Mouse (Mus musculus) ovary, postnatal 14 days (tissue): ENCODE measurements around the gene Olfr491.

ENCODE experiments used
- DNase-seq: peaks from one replicate; pipeline ENCODE4 v3.0.0; 2022; ENCODE audit warnings: low spot score

Gene Olfr491

GRCm38 (mm10) chr7:108313151-108313550, at the start of gene Olfr491:
Olfr491 (plus strand) TSS chr7:108313451.
- DNase-seq, result no peak

- no peak for DNase-seq
These were observed 24.4 kb upstream of the Olfr491 start, which contains the start of gene Olfr490 for GRCm38 (mm10) chr7:108288834-108289233. Olfr490 (minus strand) TSS chr7:108288934.

- DNase-seq, result no peak
These were observed 10.3 kb downstream of the Olfr491 start, which contains the start of gene Olfr492 for GRCm38 (mm10) chr7:108323574-108323973. Olfr492 (minus strand) TSS chr7:108323674.

GRCm38 (mm10) chr7:108346879-108347278, 33.6 kb downstream of the Olfr491 start, which contains the start of gene Olfr493:
Olfr493 (minus strand) TSS chr7:108346979.
- DNase-seq, result no peak

- no peak for DNase-seq
These were observed 51.8 kb downstream of the Olfr491 start, which contains the start of gene Olfr494 for GRCm38 (mm10) chr7:108365035-108365434. Olfr494 (plus strand) TSS chr7:108365335.
